Mouse (Mus musculus): ENCODE results near the gene Ar. TPM values are rescaled to one million over a fixed set of nuclear protein-coding genes. Genes with fewer than 3 reads are reported as not detected.

Gene Ar
- polyA plus RNA-seq, 1 experiment from 2014 or later = 0.08 TPM

- Histone ChIP-seq H3K27ac (ENCODE audit: low read depth, low read length) (no peak overlapping the region), H3K27me3 (ENCODE audit: control insufficient read depth, insufficient read depth, low read length) (no peaks in the 10 kb centered on the region), H3K4me1 (replicated peaks; ENCODE audit: control insufficient read depth, insufficient read depth, low read length) (no peaks in the 10 kb centered on the region), H3K9me3 (ENCODE audit: control insufficient read depth, low read length) (no peaks in the 10 kb centered on the region), H3K4me3 (ENCODE audit: low read depth, low read length) (no peak overlapping the region), H3K4me2 (ENCODE audit: low read depth, low read length, severe bottlenecking) (no peak overlapping the region), H3K36me3 (ENCODE audit: control insufficient read depth, insufficient read depth, low read length) (no peaks in the 10 kb centered on the region), H3K9ac (ENCODE audit: low read length) (no peak overlapping the region)
- ATAC-seq (replicated peaks; ENCODE audit: low FRiP score) (no peak), DNase-seq (ENCODE audit: low spot score) (no peak)
- 89% methylated on average over 2 of the region's 2 CpGs for WGBS
These were observed 96.5 kb downstream of the Ar start for GRCm38 (mm10) chrX:98245108-98245507.

GRCm38 (mm10) chrX:98248363-98248762 is 99.8 kb downstream of the Ar start:
- 85% methylated on average over 4 of the region's 4 CpGs for WGBS
- ATAC-seq (replicated peaks; ENCODE audit: low FRiP score) (no peak), DNase-seq (ENCODE audit: low spot score) (no peak)
- Histone ChIP-seq H3K9me3 (ENCODE audit: control insufficient read depth, low read length) (no peaks in the 10 kb centered on the region), H3K4me3 (ENCODE audit: low read depth, low read length) (no peak overlapping the region), H3K4me1 (replicated peaks; ENCODE audit: control insufficient read depth, insufficient read depth, low read length) (no peaks in the 10 kb centered on the region), H3K36me3 (ENCODE audit: control insufficient read depth, insufficient read depth, low read length) (no peaks in the 10 kb centered on the region), H3K27ac (ENCODE audit: low read depth, low read length) (no peak overlapping the region), H3K27me3 (ENCODE audit: control insufficient read depth, insufficient read depth, low read length) (no peaks in the 10 kb centered on the region), H3K4me2 (ENCODE audit: low read depth, low read length, severe bottlenecking) (no peak overlapping the region), H3K9ac (ENCODE audit: low read length) (no peak overlapping the region)

- WGBS = 90% methylated on average over 2 of the region's 2 CpGs
- Histone ChIP-seq H3K4me2 (ENCODE audit: low read depth, low read length, severe bottlenecking) (no peak overlapping the region), H3K27ac (ENCODE audit: low read depth, low read length) (no peak overlapping the region), H3K27me3 (ENCODE audit: control insufficient read depth, insufficient read depth, low read length) (no peaks in the 10 kb centered on the region), H3K9me3 (ENCODE audit: control insufficient read depth, low read length) (no peaks in the 10 kb centered on the region), H3K9ac (ENCODE audit: low read length) (no peak overlapping the region), H3K4me1 (replicated peaks; ENCODE audit: control insufficient read depth, insufficient read depth, low read length) (no peaks in the 10 kb centered on the region), H3K4me3 (ENCODE audit: low read depth, low read length) (no peak overlapping the region), H3K36me3 (ENCODE audit: control insufficient read depth, insufficient read depth, low read length) (no peaks in the 10 kb centered on the region)
- ATAC-seq (replicated peaks; ENCODE audit: low FRiP score) = no peak
- no peak for DNase-seq (ENCODE audit: low spot score)
These were observed 111.1 kb downstream of the Ar start for GRCm38 (mm10) chrX:98259620-98260019.

- Histone ChIP-seq H3K36me3 (ENCODE audit: control insufficient read depth, insufficient read depth, low read length) (no peaks in the 10 kb centered on the region), H3K9ac (ENCODE audit: low read length) (no peak overlapping the region), H3K27me3 (ENCODE audit: control insufficient read depth, insufficient read depth, low read length) (no peaks in the 10 kb centered on the region), H3K9me3 (ENCODE audit: control insufficient read depth, low read length) (no peaks in the 10 kb centered on the region), H3K4me2 (ENCODE audit: low read depth, low read length, severe bottlenecking) (no peak overlapping the region), H3K4me3 (ENCODE audit: low read depth, low read length) (no peak overlapping the region), H3K27ac (ENCODE audit: low read depth, low read length) (no peak overlapping the region), H3K4me1 (replicated peaks; ENCODE audit: control insufficient read depth, insufficient read depth, low read length) (no peaks in the 10 kb centered on the region)
- DNase-seq (ENCODE audit: low spot score) = no peak
- ATAC-seq (replicated peaks; ENCODE audit: low FRiP score) = no peak
- WGBS = 88% methylated on average over 2 of the region's 2 CpGs
These were observed 117.2 kb downstream of the Ar start for GRCm38 (mm10) chrX:98265755-98266154.

GRCm38 (mm10) chrX:98271361-98271760 is 122.8 kb downstream of the Ar start:
- ATAC-seq (replicated peaks; ENCODE audit: low FRiP score) (no peak), DNase-seq (ENCODE audit: low spot score) (no peak)
- Histone ChIP-seq H3K9me3 (ENCODE audit: control insufficient read depth, low read length) (no peaks in the 10 kb centered on the region), H3K27me3 (ENCODE audit: control insufficient read depth, insufficient read depth, low read length) (no peaks in the 10 kb centered on the region), H3K4me2 (ENCODE audit: low read depth, low read length, severe bottlenecking) (no peak overlapping the region), H3K27ac (ENCODE audit: low read depth, low read length) (no peak overlapping the region), H3K4me3 (ENCODE audit: low read depth, low read length) (no peak overlapping the region), H3K4me1 (replicated peaks; ENCODE audit: control insufficient read depth, insufficient read depth, low read length) (no peaks in the 10 kb centered on the region), H3K9ac (ENCODE audit: low read length) (no peak overlapping the region), H3K36me3 (ENCODE audit: control insufficient read depth, insufficient read depth, low read length) (no peaks in the 10 kb centered on the region)

- ATAC-seq (replicated peaks; ENCODE audit: low FRiP score) = no peak
These were observed 143.2 kb downstream of the Ar start for GRCm38 (mm10) chrX:98291763-98292162.

GRCm38 (mm10) chrX:98300685-98301084 is 152.1 kb downstream of the Ar start:
- whole genome bisulfite sequencing = 54% methylated on average over 4 of the region's 4 CpGs
- ATAC-seq (replicated peaks; ENCODE audit: low FRiP score) (no peak), DNase-seq (ENCODE audit: low spot score) (no peak)

More at GRCm38 (mm10) chrX:98291763-98292162, 143.2 kb downstream of the Ar start:
- 64% methylated on average over 1 of the region's 1 CpGs for WGBS
- no peak overlapping the region for H3K4me2 ChIP-seq (ENCODE audit: low read depth, low read length, severe bottlenecking)
- no peaks in the 10 kb centered on the region for H3K36me3 ChIP-seq (ENCODE audit: control insufficient read depth, insufficient read depth, low read length)
- no peaks in the 10 kb centered on the region for H3K4me1 ChIP-seq (replicated peaks; ENCODE audit: control insufficient read depth, insufficient read depth, low read length)
- no peaks in the 10 kb centered on the region for H3K9me3 ChIP-seq (ENCODE audit: control insufficient read depth, low read length)
- no peaks in the 10 kb centered on the region for H3K27me3 ChIP-seq (ENCODE audit: control insufficient read depth, insufficient read depth, low read length)
- no peak overlapping the region for H3K27ac ChIP-seq (ENCODE audit: low read depth, low read length)
- H3K9ac ChIP-seq (ENCODE audit: low read length) = no peak overlapping the region
- DNase-seq (ENCODE audit: low spot score) = no peak
- no peak overlapping the region for H3K4me3 ChIP-seq (ENCODE audit: low read depth, low read length)

GRCm38 (mm10) chrX:98301924-98302323 is 153.4 kb downstream of the Ar start:
- DNase-seq (ENCODE audit: low spot score) (no peak), ATAC-seq (replicated peaks; ENCODE audit: low FRiP score) (no peak)
- H3K27ac ChIP-seq (ENCODE audit: low read depth, low read length) = no peak overlapping the region
- H3K9me3 ChIP-seq (ENCODE audit: control insufficient read depth, low read length) = no peaks in the 10 kb centered on the region
- H3K4me2 ChIP-seq (ENCODE audit: low read depth, low read length, severe bottlenecking) = no peak overlapping the region
- no peaks in the 10 kb centered on the region for H3K36me3 ChIP-seq (ENCODE audit: control insufficient read depth, insufficient read depth, low read length)
- no peak overlapping the region for H3K9ac ChIP-seq (ENCODE audit: low read length)
- no peak overlapping the region for H3K4me3 ChIP-seq (ENCODE audit: low read depth, low read length)
- no peaks in the 10 kb centered on the region for H3K4me1 ChIP-seq (replicated peaks; ENCODE audit: control insufficient read depth, insufficient read depth, low read length)
- 69% methylated on average over 2 of the region's 2 CpGs for WGBS
- no peaks in the 10 kb centered on the region for H3K27me3 ChIP-seq (ENCODE audit: control insufficient read depth, insufficient read depth, low read length)

More at GRCm38 (mm10) chrX:98300685-98301084, 152.1 kb downstream of the Ar start:
- H3K27ac ChIP-seq (ENCODE audit: low read depth, low read length) = no peak overlapping the region
- H3K27me3 ChIP-seq (ENCODE audit: control insufficient read depth, insufficient read depth, low read length) = no peaks in the 10 kb centered on the region
- no peaks in the 10 kb centered on the region for H3K36me3 ChIP-seq (ENCODE audit: control insufficient read depth, insufficient read depth, low read length)
- H3K9ac ChIP-seq (ENCODE audit: low read length) = no peak overlapping the region
- no peaks in the 10 kb centered on the region for H3K9me3 ChIP-seq (ENCODE audit: control insufficient read depth, low read length)
- H3K4me3 ChIP-seq (ENCODE audit: low read depth, low read length) = no peak overlapping the region
- no peak overlapping the region for H3K4me2 ChIP-seq (ENCODE audit: low read depth, low read length, severe bottlenecking)
- no peaks in the 10 kb centered on the region for H3K4me1 ChIP-seq (replicated peaks; ENCODE audit: control insufficient read depth, insufficient read depth, low read length)

GRCm38 (mm10) chrX:98315961-98316360 is 167.4 kb downstream of the Ar start:
- H3K9me3 ChIP-seq (ENCODE audit: control insufficient read depth, low read length) = no peaks in the 10 kb centered on the region
- H3K4me1 ChIP-seq (replicated peaks; ENCODE audit: control insufficient read depth, insufficient read depth, low read length) = no peaks in the 10 kb centered on the region
- H3K36me3 ChIP-seq (ENCODE audit: control insufficient read depth, insufficient read depth, low read length) = no peaks in the 10 kb centered on the region
- 93% methylated on average over 1 of the region's 3 CpGs for WGBS
- H3K27ac ChIP-seq (ENCODE audit: low read depth, low read length) = no peak overlapping the region
- H3K4me2 ChIP-seq (ENCODE audit: low read depth, low read length, severe bottlenecking) = no peak overlapping the region
- no peak overlapping the region for H3K9ac ChIP-seq (ENCODE audit: low read length)
- H3K27me3 ChIP-seq (ENCODE audit: control insufficient read depth, insufficient read depth, low read length) = no peaks in the 10 kb centered on the region; the same call in 1 of the 2 replicates
- DNase-seq (ENCODE audit: low spot score) (no peak), ATAC-seq (replicated peaks; ENCODE audit: low FRiP score) (no peak)
- H3K4me3 ChIP-seq (ENCODE audit: low read depth, low read length) = no peak overlapping the region
